In genomic region chr3:85931859-85932258, GRCm38 (mm10) we compare ENCODE assay signal across 25 mouse cellular contexts. TPM values are rescaled to one million over a fixed set of nuclear protein-coding genes. Genes with fewer than 3 reads are reported as not detected.
DNase-seq lines count a peak whose midpoint lies in the region; ATAC-seq and TF ChIP-seq lines count a peak whose summit lies in the region.
"Had no signal": no experiment of that assay in that cellular context is flagged by ENCODE, and none has a peak within 500 bp of the region (broad histone marks: within the 10 kb centered on the region; RNA-seq: fewer than 3 reads in every experiment).

No protein-coding gene starts in this region.

- no peak overlapping the region for H3K9ac ChIP-seq in midbrain, embryonic 11.5 days (ENCODE audit: low read length)
- no peak overlapping the region for H3K9ac ChIP-seq in embryonic facial prominence, embryonic 11.5 days (replicated peaks; ENCODE audit: low read length)
- no peak overlapping the region for H3K9ac ChIP-seq in embryonic facial prominence, embryonic 14.5 days (ENCODE audit: low read depth, low read length)
- no peak overlapping the region for H3K9ac ChIP-seq in stomach, embryonic 14.5 days (replicated peaks; ENCODE audit: low read depth, low read length)
- no peak overlapping the region for H3K9ac ChIP-seq in intestine, postnatal 0 days (ENCODE audit: low read depth, low read length)
- H3K9ac ChIP-seq: heart, embryonic 13.5 days; hindbrain, embryonic 15.5 days; lung, embryonic 15.5 days had no signal

- ATAC-seq in midbrain, embryonic 11.5 days (ENCODE audit: low FRiP score) = no peak
- no peak for ATAC-seq in embryonic facial prominence, embryonic 11.5 days (replicated peaks; ENCODE audit: insufficient number of reproducible peaks, low FRiP score, low TSS enrichment, low read depth)
- peak; percentile 88 for ATAC-seq in embryonic facial prominence, embryonic 14.5 days (ENCODE audit: low read depth)
- ATAC-seq in stomach, embryonic 14.5 days (ENCODE audit: insufficient number of reproducible peaks, insufficient read depth, low FRiP score, low read depth) = 0 out of 2 replicates have a peak, but pooled peaks have one; percentile 49
- ATAC-seq in intestine, postnatal 0 days = no peak
- ATAC-seq: CD4-positive, CD25-positive, alpha-beta regulatory T cell, adult 4 months; forebrain, embryonic 14.5 days had no signal

- 87% methylated on average over 6 of the region's 6 CpGs for WGBS in midbrain, embryonic 11.5 days
- 85% methylated on average over 6 of the region's 6 CpGs for WGBS in midbrain, embryonic 10.5 days
- WGBS in embryonic facial prominence, embryonic 11.5 days = 69% methylated on average over 6 of the region's 6 CpGs
- WGBS in embryonic facial prominence, embryonic 14.5 days = 70% methylated on average over 6 of the region's 6 CpGs
- WGBS in stomach, embryonic 14.5 days = 56% methylated on average over 6 of the region's 6 CpGs
- WGBS in intestine, postnatal 0 days = 57% methylated on average over 6 of the region's 6 CpGs

- no peaks in the 10 kb centered on the region for H3K27me3 ChIP-seq in midbrain, embryonic 11.5 days (ENCODE audit: control insufficient read depth, insufficient read depth, low read length)
- H3K27me3 ChIP-seq in midbrain, embryonic 10.5 days (ENCODE audit: low read depth, poor library complexity, severe bottlenecking) = no peaks in the 10 kb centered on the region
- H3K27me3 ChIP-seq in embryonic facial prominence, embryonic 11.5 days (ENCODE audit: control insufficient read depth, insufficient read depth, low read length) = no peaks in the 10 kb centered on the region
- no peaks in the 10 kb centered on the region for H3K27me3 ChIP-seq in embryonic facial prominence, embryonic 14.5 days (replicated peaks; ENCODE audit: control insufficient read depth, insufficient read depth, low read length)
- no peaks in the 10 kb centered on the region for H3K27me3 ChIP-seq in stomach, embryonic 14.5 days (ENCODE audit: control insufficient read depth, insufficient read depth, low read length)
- H3K27me3 ChIP-seq in intestine, postnatal 0 days (replicated peaks; ENCODE audit: control insufficient read depth, insufficient read depth, low read length) = no peaks in the 10 kb centered on the region
- H3K27me3 ChIP-seq: heart, embryonic 13.5 days; hindbrain, embryonic 15.5 days; lung, embryonic 15.5 days had no signal

- TF ChIP-seq CTCF in intestine, postnatal 0 days (IDR thresholded peaks at IDR 0.05; ENCODE audit: low read depth) = no peak

- H3K4me3 ChIP-seq in midbrain, embryonic 11.5 days (ENCODE audit: low read depth, low read length) = no peak overlapping the region
- no peak overlapping the region for H3K4me3 ChIP-seq in midbrain, embryonic 10.5 days
- no peak overlapping the region for H3K4me3 ChIP-seq in embryonic facial prominence, embryonic 11.5 days (ENCODE audit: low read depth, low read length)
- H3K4me3 ChIP-seq in embryonic facial prominence, embryonic 14.5 days (ENCODE audit: low read depth, low read length) = no peak overlapping the region
- no peak overlapping the region for H3K4me3 ChIP-seq in stomach, embryonic 14.5 days (ENCODE audit: low read depth, low read length)
- H3K4me3 ChIP-seq in intestine, postnatal 0 days (ENCODE audit: low read depth, low read length) = no peak overlapping the region
- H3K4me3 ChIP-seq: heart, embryonic 13.5 days; hindbrain, embryonic 10.5 days; hindbrain, embryonic 15.5 days; lung, embryonic 15.5 days; megakaryocyte, embryonic 14.5 days had no signal

- H3K27ac ChIP-seq in midbrain, embryonic 11.5 days (ENCODE audit: low read depth, low read length) = no peak overlapping the region
- H3K27ac ChIP-seq in midbrain, embryonic 10.5 days (replicated peaks) = no peak overlapping the region
- H3K27ac ChIP-seq in embryonic facial prominence, embryonic 11.5 days (replicated peaks; ENCODE audit: low read depth, low read length) = no peak overlapping the region
- H3K27ac ChIP-seq in embryonic facial prominence, embryonic 14.5 days (replicated peaks; ENCODE audit: low read depth, low read length) = no peak overlapping the region; the same call in 1 of the 2 replicates
- no peak overlapping the region for H3K27ac ChIP-seq in stomach, embryonic 14.5 days (ENCODE audit: low read length)
- no peak overlapping the region for H3K27ac ChIP-seq in intestine, postnatal 0 days (ENCODE audit: low read depth, low read length)
- H3K27ac ChIP-seq: heart, embryonic 13.5 days; hindbrain, embryonic 10.5 days; hindbrain, embryonic 15.5 days; kidney, postnatal 0 days; lung, embryonic 15.5 days had no signal

- H3K4me1 ChIP-seq in midbrain, embryonic 11.5 days (ENCODE audit: control insufficient read depth, insufficient read depth, low read length) = no peaks in the 10 kb centered on the region
- H3K4me1 ChIP-seq in midbrain, embryonic 10.5 days = no peaks in the 10 kb centered on the region
- no peaks in the 10 kb centered on the region for H3K4me1 ChIP-seq in embryonic facial prominence, embryonic 11.5 days (ENCODE audit: control insufficient read depth, insufficient read depth, low read length)
- H3K4me1 ChIP-seq in embryonic facial prominence, embryonic 14.5 days (ENCODE audit: control insufficient read depth, insufficient read depth, low read length) = no peaks in the 10 kb centered on the region
- H3K4me1 ChIP-seq in stomach, embryonic 14.5 days (ENCODE audit: control insufficient read depth, insufficient read depth, low read length) = no peaks in the 10 kb centered on the region
- no peaks in the 10 kb centered on the region for H3K4me1 ChIP-seq in intestine, postnatal 0 days (replicated peaks; ENCODE audit: control insufficient read depth, insufficient read depth, low read length)
- H3K4me1 ChIP-seq: hindbrain, embryonic 10.5 days; hindbrain, embryonic 15.5 days; lung, embryonic 15.5 days; megakaryocyte, embryonic 14.5 days had no signal

- no peak overlapping the region for H3K4me2 ChIP-seq in midbrain, embryonic 11.5 days
- no peak overlapping the region for H3K4me2 ChIP-seq in embryonic facial prominence, embryonic 11.5 days (ENCODE audit: low read depth, low read length)
- H3K4me2 ChIP-seq in embryonic facial prominence, embryonic 14.5 days (ENCODE audit: low read depth, low read length) = no peak overlapping the region
- H3K4me2 ChIP-seq in stomach, embryonic 14.5 days (replicated peaks; ENCODE audit: low read depth, low read length) = no peak overlapping the region
- H3K4me2 ChIP-seq in intestine, postnatal 0 days (replicated peaks; ENCODE audit: low read depth) = no peak overlapping the region
- H3K4me2 ChIP-seq: heart, embryonic 13.5 days; hindbrain, embryonic 15.5 days; liver, embryonic 11.5 days; lung, embryonic 15.5 days had no signal

- no peaks in the 10 kb centered on the region for H3K36me3 ChIP-seq in midbrain, embryonic 11.5 days (ENCODE audit: control insufficient read depth, insufficient read depth, low read length)
- no peaks in the 10 kb centered on the region for H3K36me3 ChIP-seq in midbrain, embryonic 10.5 days
- no peaks in the 10 kb centered on the region for H3K36me3 ChIP-seq in embryonic facial prominence, embryonic 11.5 days (replicated peaks; ENCODE audit: control insufficient read depth, insufficient read depth, low read depth, low read length)
- H3K36me3 ChIP-seq in embryonic facial prominence, embryonic 14.5 days (ENCODE audit: control insufficient read depth, insufficient read depth, low read length) = no peaks in the 10 kb centered on the region
- H3K36me3 ChIP-seq in stomach, embryonic 14.5 days (ENCODE audit: control insufficient read depth, insufficient read depth, low read length) = no peaks in the 10 kb centered on the region
- no peaks in the 10 kb centered on the region for H3K36me3 ChIP-seq in intestine, postnatal 0 days (ENCODE audit: control insufficient read depth, insufficient read depth)
- H3K36me3 ChIP-seq: heart, embryonic 13.5 days; hindbrain, embryonic 10.5 days; hindbrain, embryonic 15.5 days; lung, embryonic 15.5 days had no signal

- H3K9me3 ChIP-seq in midbrain, embryonic 11.5 days (ENCODE audit: control insufficient read depth, low read length) = no peaks in the 10 kb centered on the region
- H3K9me3 ChIP-seq in midbrain, embryonic 10.5 days (replicated peaks) = no peaks in the 10 kb centered on the region
- H3K9me3 ChIP-seq in embryonic facial prominence, embryonic 11.5 days (replicated peaks; ENCODE audit: control insufficient read depth, low read length) = no peaks in the 10 kb centered on the region
- no peaks in the 10 kb centered on the region for H3K9me3 ChIP-seq in embryonic facial prominence, embryonic 14.5 days (ENCODE audit: control insufficient read depth, low read length)
- no peaks in the 10 kb centered on the region for H3K9me3 ChIP-seq in stomach, embryonic 14.5 days (ENCODE audit: control insufficient read depth, low read depth, low read length)
- H3K9me3 ChIP-seq in intestine, postnatal 0 days (ENCODE audit: control insufficient read depth) = no peaks in the 10 kb centered on the region
- H3K9me3 ChIP-seq: heart, embryonic 13.5 days; hindbrain, embryonic 10.5 days; hindbrain, embryonic 15.5 days; lung, embryonic 15.5 days had no signal

- peak; percentile 44 for DNase-seq in midbrain, embryonic 11.5 days (ENCODE audit: low spot score, missing footprints)
- no peak for DNase-seq in midbrain, embryonic 10.5 days (ENCODE audit: low spot score)
- peak; percentile 46 for DNase-seq in embryonic facial prominence, embryonic 11.5 days (ENCODE audit: low spot score)
- peak; percentile 77 for DNase-seq in embryonic facial prominence, embryonic 14.5 days (ENCODE audit: low spot score)
- no peak for DNase-seq in cerebellum, postnatal 25 days
- DNase-seq: cerebellum, adult 2 months; cerebellum, postnatal 36 days; heart, postnatal 10 days; kidney, adult 2 months; layer of hippocampus, postnatal 36 days; left cerebral cortex, postnatal 4 days; midbrain, embryonic 14.5 days; thymus, postnatal 14 days had no signal

RNA-seq across cellular contexts. Expression of gene Sh3d19, which starts 39.0 kb away (rescaled TPM):
- 6.8 and 7.6 TPM in 2 replicates for polyA plus RNA-seq in midbrain, embryonic 11.5 days (2014; fragmentation: Nextera tagmentation; extraction: Ambion mirVana)
- 6.8 and 6.9 TPM in 2 replicates for polyA plus RNA-seq in midbrain, embryonic 10.5 days (2016; fragmentation: Nextera tagmentation; extraction: Ambion mirVana)
- 15.7 and 20.0 TPM in 2 replicates for polyA plus RNA-seq in embryonic facial prominence, embryonic 11.5 days (2014; fragmentation: Nextera tagmentation; extraction: Ambion mirVana)
- polyA plus RNA-seq in embryonic facial prominence, embryonic 14.5 days (2014; fragmentation: Nextera tagmentation; extraction: Ambion mirVana) = 29.8 and 30.9 TPM in 2 replicates
- 48.1 and 48.2 TPM in 2 replicates for polyA plus RNA-seq in stomach, embryonic 14.5 days (2014; fragmentation: Nextera tagmentation; extraction: Ambion mirVana)
- 37.4 and 37.7 TPM in 2 replicates for polyA plus RNA-seq in intestine, postnatal 0 days (2015; fragmentation: Nextera tagmentation; extraction: Ambion mirVana)

RNA-seq across cellular contexts. Expression of gene Gm37240, which starts 44.5 kb away (rescaled TPM):
- 0.67 and 0.91 TPM in 2 replicates for polyA plus RNA-seq in midbrain, embryonic 11.5 days (2014; fragmentation: Nextera tagmentation; extraction: Ambion mirVana)
- 0.21 and 0.44 TPM in 2 replicates for polyA plus RNA-seq in midbrain, embryonic 10.5 days (2016; fragmentation: Nextera tagmentation; extraction: Ambion mirVana)
- 2.0 and 3.2 TPM in 2 replicates for polyA plus RNA-seq in embryonic facial prominence, embryonic 11.5 days (2014; fragmentation: Nextera tagmentation; extraction: Ambion mirVana)
- polyA plus RNA-seq in embryonic facial prominence, embryonic 14.5 days (2014; fragmentation: Nextera tagmentation; extraction: Ambion mirVana) = 10.7 and 13.4 TPM in 2 replicates
- polyA plus RNA-seq in stomach, embryonic 14.5 days (2014; fragmentation: Nextera tagmentation; extraction: Ambion mirVana) = 9.6 and 11.1 TPM in 2 replicates
- polyA plus RNA-seq in intestine, postnatal 0 days (2015; fragmentation: Nextera tagmentation; extraction: Ambion mirVana) = 3.3 and 4.5 TPM in 2 replicates
- polyA plus RNA-seq: neural tube, embryonic 14.5 days had no signal

RNA-seq across cellular contexts. Expression of gene Glt28d2, which starts 44.5 kb away (rescaled TPM):
- 0.15 and 0.29 TPM in 2 replicates for polyA plus RNA-seq in midbrain, embryonic 11.5 days (2014; fragmentation: Nextera tagmentation; extraction: Ambion mirVana)
- polyA plus RNA-seq in midbrain, embryonic 10.5 days (2016; fragmentation: Nextera tagmentation; extraction: Ambion mirVana) = 0.16 TPM in 1 of 2 replicates, not detected in the other
- polyA plus RNA-seq in embryonic facial prominence, embryonic 11.5 days (2014; fragmentation: Nextera tagmentation; extraction: Ambion mirVana) = 0.86 and 0.94 TPM in 2 replicates
- 2.6 and 2.7 TPM in 2 replicates for polyA plus RNA-seq in embryonic facial prominence, embryonic 14.5 days (2014; fragmentation: Nextera tagmentation; extraction: Ambion mirVana)
- 2.5 and 3.2 TPM in 2 replicates for polyA plus RNA-seq in stomach, embryonic 14.5 days (2014; fragmentation: Nextera tagmentation; extraction: Ambion mirVana)
- polyA plus RNA-seq in intestine, postnatal 0 days (2015; fragmentation: Nextera tagmentation; extraction: Ambion mirVana) = 2.6 and 3.3 TPM in 2 replicates

Comparison
In these comparisons a context has a peak if more than half of its experiments do, and no peak if none do; other contexts are left out.
1. ATAC-seq: peak in embryonic facial prominence, embryonic 14.5 days (single experiment) and stomach, embryonic 14.5 days (single experiment); none in midbrain, embryonic 11.5 days (single experiment), embryonic facial prominence, embryonic 11.5 days (single experiment) and intestine, postnatal 0 days (single experiment).
2. DNase-seq: peak in midbrain, embryonic 11.5 days (single experiment), embryonic facial prominence, embryonic 11.5 days (single experiment) and embryonic facial prominence, embryonic 14.5 days (single experiment); none in midbrain, embryonic 10.5 days (single experiment) and cerebellum, postnatal 25 days (0 of 2).